Mouse (Mus musculus) limb, embryonic 10.5 days (tissue): ENCODE results near the gene Ahnak2. TPM values are rescaled to one million over a fixed set of nuclear protein-coding genes. Genes with fewer than 3 reads are reported as not detected.

Source experiments
- DNase-seq: peaks from one replicate; pipeline ENCODE4 v3.0.0-alpha.2; 2017; ENCODE audit warnings: low spot score
- H3K27ac ChIP-seq: fragments of 300-500 bp; sonication (generic); 2 replicates; pipeline ENCODE4 v1.5.1; 2016; ENCODE audit warnings: mild to moderate bottlenecking
- H3K27me3 ChIP-seq: fragments of 300-500 bp; sonication (generic); 2 replicates; pipeline ENCODE4 v1.6.1; 2016; ENCODE audit warnings: low read depth, mild to moderate bottlenecking; ENCODE audit not compliant: poor library complexity, severe bottlenecking
- H3K36me3 ChIP-seq: fragments of 300-500 bp; sonication (generic); 2 replicates; pipeline ENCODE4 v1.6.1; 2016; ENCODE audit warnings: mild to moderate bottlenecking, moderate library complexity
- H3K4me1 ChIP-seq: fragments of 300-500 bp; sonication (generic); 2 replicates; pipeline ENCODE4 v1.6.1; 2016
- H3K4me3 ChIP-seq: fragments of 300-500 bp; sonication (generic); 2 replicates; pipeline ENCODE4 v1.5.1; 2016; ENCODE audit warnings: mild to moderate bottlenecking, moderate library complexity
- H3K9me3 ChIP-seq: fragments of 300-500 bp; sonication (generic); replicated peaks from 2 replicates; pipeline ENCODE4 v1.6.1; 2016; ENCODE audit warnings: mild to moderate bottlenecking
- WGBS: fragments of 180-500 bp; shearing (Covaris S2); methylation state at CpG from one replicate; pipeline ENCODE4 v1.1.7; 2016; 5-methylcytosine and 5-hydroxymethylcytosine counted together
- polyA plus RNA-seq: library from polyadenylated mRNA; unstranded; fragments of >200 nt; fragmentation: Nextera tagmentation; extraction: Ambion mirVana; gene quantifications from 2 replicates; pipeline ENCODE4 v1.2.1, GENCODE M21; 2016

Ahnak2 gene
- polyA plus RNA-seq, 1 experiment from 2014 or later: 0.18 TPM

GRCm38 (mm10) chr12:112760154-112760926, 42.1 kb downstream of the Ahnak2 start, which contains the start of gene Pld4:
Gene Pld4 (plus strand): TSS chr12:112760655.
- Histone ChIP-seq H3K36me3 (no peaks in the 10 kb centered on the region), H3K9me3 (no peaks in the 10 kb centered on the region), H3K4me1 (peaks cover 5% of the 10 kb centered on the region; the same call in 1 of the 2 replicates), H3K27me3 (no peaks in the 10 kb centered on the region), H3K27ac (peak within 1 kb of the TSS; percentile 3; the same call in 1 of the 2 replicates), H3K4me3 (no peak within 1 kb of the TSS)
- 44% methylated on average over 4 of the region's 4 CpGs for WGBS
- DNase-seq: no peak

- DNase-seq: no peak
- Histone ChIP-seq H3K4me3 (no peak overlapping the region), H3K4me1 (peaks cover 5% of the 10 kb centered on the region; the same call in 1 of the 2 replicates), H3K9me3 (no peaks in the 10 kb centered on the region), H3K27ac (no peak overlapping the region), H3K27me3 (no peaks in the 10 kb centered on the region), H3K36me3 (no peaks in the 10 kb centered on the region)
- 81% methylated on average over 3 of the region's 3 CpGs for WGBS
Measured at GRCm38 (mm10) chr12:112759471-112759870, 43.0 kb downstream of the Ahnak2 start.

GRCm38 (mm10) chr12:112757896-112758295, 44.6 kb downstream of the Ahnak2 start:
- WGBS: 89% methylated on average over 5 of the region's 5 CpGs

GRCm38 (mm10) chr12:112755900-112756299, 46.6 kb downstream of the Ahnak2 start:
- Histone ChIP-seq H3K27ac (no peak overlapping the region), H3K4me3 (no peak overlapping the region), H3K36me3 (no peaks in the 10 kb centered on the region), H3K4me1 (peaks cover 5% of the 10 kb centered on the region; the same call in 1 of the 2 replicates), H3K27me3 (no peaks in the 10 kb centered on the region), H3K9me3 (no peaks in the 10 kb centered on the region)
- 78% methylated on average over 4 of the region's 4 CpGs for WGBS
- DNase-seq: no peak

More at GRCm38 (mm10) chr12:112757896-112758295, 44.6 kb downstream of the Ahnak2 start:
- Histone ChIP-seq H3K27ac (no peak overlapping the region), H3K36me3 (no peaks in the 10 kb centered on the region), H3K27me3 (no peaks in the 10 kb centered on the region), H3K4me3 (no peak overlapping the region), H3K4me1 (peaks cover 5% of the 10 kb centered on the region; the same call in 1 of the 2 replicates), H3K9me3 (no peaks in the 10 kb centered on the region)
- DNase-seq: no peak

- no peaks in the 10 kb centered on the region for H3K27me3 ChIP-seq
- H3K36me3 ChIP-seq: no peaks in the 10 kb centered on the region
- H3K9me3 ChIP-seq: no peaks in the 10 kb centered on the region
- H3K4me1 ChIP-seq: peaks cover 7% of the 10 kb centered on the region
- no peak overlapping the region for H3K4me3 ChIP-seq
- WGBS: 76% methylated on average over 2 of the region's 2 CpGs
- H3K27ac ChIP-seq: no peak overlapping the region
- DNase-seq: no peak
Measured at GRCm38 (mm10) chr12:112752399-112752798, 50.1 kb downstream of the Ahnak2 start.

GRCm38 (mm10) chr12:112750976-112751375, 51.5 kb downstream of the Ahnak2 start:
- no peak for DNase-seq
- Histone ChIP-seq H3K27me3 (no peaks in the 10 kb centered on the region), H3K4me3 (no peak overlapping the region), H3K4me1 (peaks cover 17% of the 10 kb centered on the region), H3K27ac (no peak overlapping the region), H3K36me3 (no peaks in the 10 kb centered on the region), H3K9me3 (no peaks in the 10 kb centered on the region)
- WGBS: 90% methylated on average over 12 of the region's 12 CpGs

- 79% methylated on average over 8 of the region's 8 CpGs for WGBS
- Histone ChIP-seq H3K4me3 (no peak overlapping the region), H3K27me3 (no peaks in the 10 kb centered on the region), H3K27ac (0 out of 2 replicates have a peak overlapping the region, but pooled peaks have one; percentile 80), H3K36me3 (peaks cover 19% of the 10 kb centered on the region), H3K9me3 (no peaks in the 10 kb centered on the region), H3K4me1 (peaks cover 30% of the 10 kb centered on the region)
- no peak for DNase-seq
Measured at GRCm38 (mm10) chr12:112747606-112747970, 54.9 kb downstream of the Ahnak2 start.

- Histone ChIP-seq H3K4me3 (peak overlapping the region; percentile 19; the same call in 1 of the 2 replicates), H3K27ac (peak overlapping the region; percentile 80)
Measured at GRCm38 (mm10) chr12:112746808-112747605, 55.5 kb downstream of the Ahnak2 start.

GRCm38 (mm10) chr12:112746461-112746807, 56.0 kb downstream of the Ahnak2 start:
- Histone ChIP-seq H3K27me3 (no peaks in the 10 kb centered on the region), H3K9me3 (no peaks in the 10 kb centered on the region), H3K27ac (no peak overlapping the region), H3K4me1 (peaks cover 32% of the 10 kb centered on the region), H3K36me3 (peaks cover 19% of the 10 kb centered on the region), H3K4me3 (no peak overlapping the region)
- WGBS: 76% methylated on average over 4 of the region's 4 CpGs
- DNase-seq: no peak

More at GRCm38 (mm10) chr12:112746808-112747605, 55.5 kb downstream of the Ahnak2 start:
- Histone ChIP-seq H3K9me3 (no peaks in the 10 kb centered on the region), H3K4me1 (peaks cover 32% of the 10 kb centered on the region), H3K36me3 (peaks cover 19% of the 10 kb centered on the region), H3K27me3 (no peaks in the 10 kb centered on the region)
- DNase-seq: peak; percentile 53
- 23% methylated on average over 10 of the region's 10 CpGs for WGBS

- Histone ChIP-seq H3K36me3 (peaks cover 20% of the 10 kb centered on the region), H3K4me3 (no peak overlapping the region), H3K27me3 (no peaks in the 10 kb centered on the region), H3K4me1 (peaks cover 34% of the 10 kb centered on the region), H3K9me3 (no peaks in the 10 kb centered on the region), H3K27ac (no peak overlapping the region)
- 86% methylated on average over 10 of the region's 10 CpGs for WGBS
- no peak for DNase-seq
Measured at GRCm38 (mm10) chr12:112745716-112746115, 56.7 kb downstream of the Ahnak2 start.

- H3K4me3 ChIP-seq: no peak overlapping the region
- H3K9me3 ChIP-seq: no peaks in the 10 kb centered on the region
- H3K4me1 ChIP-seq: peaks cover 35% of the 10 kb centered on the region
- 95% methylated on average over 10 of the region's 10 CpGs for WGBS
- H3K36me3 ChIP-seq: peaks cover 24% of the 10 kb centered on the region
- H3K27ac ChIP-seq: no peak overlapping the region
- no peak for DNase-seq
- H3K27me3 ChIP-seq: no peaks in the 10 kb centered on the region
Measured at GRCm38 (mm10) chr12:112744891-112745580, 57.4 kb downstream of the Ahnak2 start.

- DNase-seq: no peak
- H3K36me3 ChIP-seq: peaks cover 31% of the 10 kb centered on the region
- 70% methylated on average over 11 of the region's 11 CpGs for WGBS
- peaks cover 35% of the 10 kb centered on the region for H3K4me1 ChIP-seq
- H3K27me3 ChIP-seq: no peaks in the 10 kb centered on the region
- H3K4me3 ChIP-seq: no peak overlapping the region
- H3K9me3 ChIP-seq: no peaks in the 10 kb centered on the region
- 0 out of 2 replicates have a peak overlapping the region, but pooled peaks have one; percentile 21 for H3K27ac ChIP-seq
Measured at GRCm38 (mm10) chr12:112744211-112744610, 58.2 kb downstream of the Ahnak2 start.
